Mouse (Mus musculus): ENCODE data around the gene Tns3.
A peak's percentile ranks its signal among the peaks of the same experiment; 100 is the strongest.
"Not testable (repeated sequence)": the region's sequence is repeated elsewhere in the genome, so short reads cannot be mapped to it uniquely, and the experiment has no call there.

Tns3 gene

DNA sequence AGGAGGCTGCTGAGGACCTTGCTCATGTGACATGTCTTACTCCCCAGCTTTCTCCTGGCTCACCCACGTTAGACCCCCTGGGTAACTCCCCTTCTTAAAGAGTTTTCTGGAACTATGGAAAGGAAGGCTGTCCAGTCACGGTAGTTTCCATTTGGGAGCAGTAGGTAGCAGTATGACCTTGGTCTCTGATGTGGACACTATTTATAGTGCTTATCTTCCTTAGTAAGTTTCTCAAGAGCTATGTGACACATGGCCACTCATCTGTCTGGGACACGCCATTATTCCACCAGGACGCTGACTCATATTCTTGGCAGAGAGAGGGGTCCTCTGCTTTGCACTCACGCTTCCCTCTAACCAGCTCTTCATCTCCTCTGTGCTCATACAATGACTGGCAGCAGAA is 84.5 kb downstream of the Tns3 start:
- no peak for DNase-seq (ENCODE audit: low spot score)

DNA sequence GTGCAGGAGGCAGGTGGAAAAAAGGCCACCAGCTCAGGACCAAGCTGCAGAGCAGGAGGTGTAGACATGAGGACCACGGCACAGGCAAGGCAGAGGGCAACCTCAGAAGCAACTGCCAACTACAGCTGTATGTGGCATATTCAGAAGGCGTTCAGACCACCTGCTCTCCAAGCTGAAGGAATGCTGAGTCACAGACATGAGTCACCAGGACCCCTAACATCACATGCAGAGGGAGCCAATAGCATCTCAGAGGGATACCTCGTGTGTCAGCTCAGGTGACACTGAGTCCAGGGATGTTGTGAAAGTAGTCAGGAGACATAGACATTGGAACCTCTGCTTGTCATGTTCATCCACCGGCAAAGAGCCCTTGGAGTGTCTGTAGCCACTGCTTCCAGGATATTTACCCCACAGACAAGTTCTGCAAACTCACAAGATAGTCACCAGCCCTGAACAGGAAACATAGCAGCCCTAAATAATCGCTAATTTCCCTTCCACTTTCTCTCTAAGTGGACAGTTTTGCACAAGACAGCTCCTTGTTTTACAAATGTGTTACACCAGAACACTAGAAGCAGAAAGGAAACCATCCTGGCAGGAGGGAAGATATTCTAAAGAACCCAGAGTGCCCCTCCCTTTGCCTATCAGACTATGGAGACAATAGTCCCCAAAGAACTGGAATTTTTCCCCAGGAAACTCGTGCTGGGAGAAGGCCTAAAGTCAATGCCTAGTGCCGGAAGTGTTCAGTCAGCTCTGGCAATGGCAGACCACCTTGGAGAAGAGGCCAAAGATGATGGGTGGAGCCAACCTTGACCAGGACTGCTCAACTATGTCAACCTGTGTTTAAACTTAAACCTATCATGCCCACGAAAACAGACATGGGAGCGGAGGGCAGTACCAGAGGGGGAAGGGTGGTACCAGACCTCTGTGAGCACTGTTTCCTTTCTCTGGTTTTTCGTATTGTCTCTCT is 88.8 kb downstream of the Tns3 start:
- DNase-seq (ENCODE audit: low spot score) = no peak

DNA sequence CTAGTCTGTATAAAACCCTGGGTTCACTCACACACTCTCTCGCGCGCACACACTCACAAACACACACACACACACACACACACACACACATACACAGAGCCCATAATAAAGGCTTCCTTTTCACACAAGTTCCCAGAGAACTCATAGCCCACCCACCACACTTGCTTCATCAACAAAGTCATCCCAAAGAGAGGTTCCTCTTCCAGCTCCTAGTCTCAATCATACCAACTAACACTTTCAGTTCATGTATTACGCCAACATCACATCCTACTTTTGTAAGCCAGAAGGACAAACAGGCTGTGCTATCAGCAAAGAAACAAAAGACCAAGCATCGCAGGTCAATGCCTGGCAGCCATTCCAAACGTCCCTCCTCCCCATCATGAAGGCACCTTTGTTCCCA is 89.8 kb downstream of the Tns3 start:
- DNase-seq (ENCODE audit: low spot score) = no peak

DNA sequence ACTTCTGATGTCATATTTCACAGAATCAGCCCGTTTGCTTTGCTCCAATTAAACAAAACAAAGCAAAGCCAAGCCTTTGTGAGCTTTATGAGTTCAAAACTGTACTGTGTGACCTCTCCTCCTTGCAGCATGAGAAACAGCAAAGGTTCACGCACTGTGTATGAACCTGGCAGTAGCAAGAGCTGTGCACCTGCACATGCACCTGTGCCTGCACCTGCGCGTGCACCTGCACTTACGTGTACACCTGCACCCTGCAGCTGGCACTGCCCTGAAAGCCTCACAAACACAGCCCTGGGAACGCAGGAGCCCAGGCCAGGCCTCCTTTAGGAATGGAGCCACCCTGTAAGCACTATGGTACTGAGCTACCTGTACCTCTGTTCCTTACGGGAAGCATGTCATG is 91.6 kb downstream of the Tns3 start:
- DNase-seq (ENCODE audit: low spot score) = no peak

DNA sequence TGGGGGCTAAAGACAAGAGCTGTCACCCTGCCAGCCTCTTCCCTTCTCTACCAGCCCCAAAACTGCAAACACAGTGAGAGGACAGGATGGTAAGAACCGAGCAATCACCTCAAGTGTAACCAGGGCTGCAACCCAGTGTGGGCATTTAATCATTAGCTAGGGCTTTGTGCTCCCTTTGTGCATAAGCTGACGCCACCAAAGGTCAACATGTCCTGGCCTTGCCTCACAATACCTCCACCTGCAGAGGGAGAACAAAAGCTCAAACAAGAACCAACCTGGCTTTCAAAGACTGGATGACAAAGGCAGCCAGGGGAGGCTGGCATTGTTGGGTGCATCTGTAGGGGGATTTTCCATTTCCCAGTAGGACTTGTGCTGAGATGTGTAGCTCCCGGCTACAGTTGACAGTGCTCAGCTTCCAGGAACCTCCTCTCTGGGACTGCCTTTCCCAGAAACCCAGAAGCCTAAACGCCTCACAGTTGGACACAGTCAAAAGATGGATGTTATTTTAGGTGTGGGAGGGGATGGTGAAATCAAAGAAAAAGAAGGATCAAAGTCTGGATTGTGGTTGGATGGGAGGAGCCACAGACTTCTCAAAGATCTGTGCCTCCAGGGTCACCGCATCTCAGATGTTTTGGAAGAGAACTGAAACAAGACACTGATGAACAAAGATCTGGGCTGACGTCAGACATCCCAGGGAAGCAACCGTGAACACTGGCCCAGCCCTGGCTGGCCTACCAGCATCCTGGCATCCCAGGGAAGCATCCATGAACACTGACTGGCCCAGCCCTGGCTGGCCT is 94.9 kb downstream of the Tns3 start:
- DNase-seq (ENCODE audit: low spot score) = peak; percentile 46

DNA sequence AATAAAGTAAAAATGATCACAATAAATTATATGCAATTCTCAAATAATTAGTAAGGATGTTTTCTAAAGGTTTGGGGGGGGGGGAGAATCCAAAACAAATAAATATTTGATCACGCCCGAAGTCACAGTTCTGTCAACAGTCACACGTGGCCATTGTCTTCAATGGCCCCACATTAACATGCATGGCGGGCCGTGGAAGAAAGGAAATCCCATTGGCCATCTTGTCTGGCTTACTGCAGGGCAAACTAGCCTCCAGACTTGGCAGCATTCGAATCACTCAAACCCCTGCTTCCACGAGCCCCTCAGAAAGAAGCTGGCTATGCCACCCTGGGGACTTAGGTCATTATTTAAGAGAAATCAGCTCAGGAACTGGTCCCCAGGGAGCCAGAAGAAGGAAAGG is 95.5 kb downstream of the Tns3 start:
- no peak for DNase-seq (ENCODE audit: low spot score)

DNA sequence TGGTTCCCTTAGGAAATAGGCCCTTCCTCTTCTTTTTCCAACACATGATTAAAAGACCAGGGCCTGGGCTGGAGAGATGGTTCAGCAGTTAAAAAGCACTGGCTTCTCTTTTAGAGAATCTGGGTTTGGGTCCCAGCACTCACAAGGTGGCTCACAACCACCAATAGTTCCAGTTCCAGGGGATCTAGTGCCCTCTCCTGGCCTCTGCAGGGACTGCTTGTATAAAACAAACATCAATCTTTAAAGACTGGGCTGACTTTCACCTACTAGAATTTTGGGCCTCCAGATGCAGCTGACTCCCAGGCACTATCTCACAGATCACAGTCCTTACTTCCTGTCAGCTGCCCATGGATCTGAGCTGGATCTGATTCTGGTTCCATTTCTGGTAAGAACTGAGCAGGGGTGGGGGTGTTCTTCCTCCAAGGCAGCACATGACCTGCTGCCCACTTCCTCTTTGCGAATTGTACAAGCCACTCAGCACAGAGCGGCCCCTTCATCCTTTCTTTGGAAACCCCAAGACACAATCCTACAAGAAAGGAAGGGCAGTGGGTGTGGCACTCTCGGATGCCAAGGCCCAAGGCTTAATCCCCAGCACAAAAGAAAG is 98.0 kb downstream of the Tns3 start:
- DNase-seq (ENCODE audit: low spot score) = no peak

DNA sequence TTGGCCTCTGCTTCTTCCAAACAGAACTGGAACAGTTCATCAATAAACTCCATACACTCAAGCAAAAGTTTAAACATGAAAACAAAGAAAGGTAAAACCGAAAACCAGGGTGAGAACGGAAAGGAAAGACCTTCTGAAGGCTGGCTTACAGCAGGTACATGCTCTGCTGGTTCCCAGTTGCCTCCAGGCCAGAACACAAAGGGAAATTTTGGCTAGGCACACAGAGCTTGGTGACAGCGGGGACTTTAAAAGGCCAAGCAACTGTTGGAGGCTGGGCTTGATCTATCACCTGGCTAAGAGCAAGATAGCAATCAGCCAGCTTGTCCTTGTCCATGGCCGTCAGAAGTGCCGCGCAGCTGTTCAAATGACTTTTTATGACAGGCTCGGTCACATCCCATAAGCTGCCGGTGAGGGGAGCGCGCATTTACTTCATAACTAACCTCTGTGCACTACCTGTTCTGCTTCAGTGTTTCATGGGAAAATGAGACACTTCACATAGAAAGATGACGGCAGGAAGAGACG is 105.5 kb downstream of the Tns3 start:
- DNase-seq (ENCODE audit: low spot score) = no peak

DNA sequence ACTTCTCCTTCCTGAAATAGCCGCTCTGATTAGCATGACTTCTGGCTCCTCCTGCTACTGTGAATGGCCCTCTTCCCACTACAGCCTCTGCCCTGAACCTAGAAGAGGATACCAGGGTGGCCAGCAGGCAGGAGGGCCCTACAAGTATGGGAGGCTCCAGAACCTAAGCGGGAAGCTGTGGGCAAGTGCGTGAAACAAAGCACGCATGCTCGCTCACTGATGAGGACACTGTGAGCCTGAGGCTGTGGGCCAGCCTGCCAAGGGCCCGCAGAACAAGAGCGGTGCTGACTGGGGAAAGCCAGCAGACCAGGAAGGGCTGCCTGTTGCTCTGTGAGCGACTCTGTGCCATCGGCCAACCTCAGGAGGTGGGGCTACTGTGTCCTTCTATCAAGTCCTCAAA is 106.1 kb downstream of the Tns3 start:
- no peak for DNase-seq (ENCODE audit: low spot score)

DNA sequence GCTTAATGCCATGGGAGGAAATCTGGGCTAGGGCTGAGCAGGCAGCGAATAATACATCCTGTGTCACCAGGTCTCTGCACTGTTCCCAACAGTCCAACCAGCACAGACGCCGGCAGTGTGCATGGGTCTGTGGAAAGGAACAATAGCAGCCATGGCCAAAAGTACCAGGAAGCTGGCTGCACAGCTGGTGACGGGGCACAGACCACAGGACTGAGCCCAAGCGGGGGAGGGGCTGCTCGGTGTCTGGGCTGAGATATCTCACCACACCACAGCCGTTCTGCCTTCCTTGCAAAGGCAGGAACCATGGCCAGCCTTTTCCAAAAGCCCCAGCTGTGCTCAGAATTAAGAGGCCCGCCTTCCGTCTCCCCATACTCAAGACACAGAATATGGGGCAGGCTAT is 107.3 kb downstream of the Tns3 start:
- DNase-seq (ENCODE audit: low spot score) = peak; percentile 57

DNA sequence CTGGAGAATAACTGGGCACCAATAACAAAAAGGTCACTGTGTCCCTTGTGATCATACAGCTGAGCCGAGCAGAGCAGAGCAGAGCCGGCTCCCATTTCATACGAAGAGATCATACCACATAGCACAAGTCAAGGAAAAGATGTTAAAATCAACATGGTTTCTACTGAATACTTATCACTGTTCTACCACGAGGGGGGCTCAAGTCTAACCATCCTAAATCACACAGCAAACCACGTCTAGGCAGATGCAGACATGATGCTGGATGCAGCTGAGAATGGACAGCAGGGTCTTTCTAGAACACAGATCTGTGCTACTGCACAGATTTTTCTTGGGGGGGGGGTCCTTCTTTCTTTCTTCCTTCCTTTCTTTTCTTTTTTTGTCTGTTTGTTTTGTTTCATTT is 112.6 kb downstream of the Tns3 start:
- no peak for DNase-seq (ENCODE audit: low spot score)

DNA sequence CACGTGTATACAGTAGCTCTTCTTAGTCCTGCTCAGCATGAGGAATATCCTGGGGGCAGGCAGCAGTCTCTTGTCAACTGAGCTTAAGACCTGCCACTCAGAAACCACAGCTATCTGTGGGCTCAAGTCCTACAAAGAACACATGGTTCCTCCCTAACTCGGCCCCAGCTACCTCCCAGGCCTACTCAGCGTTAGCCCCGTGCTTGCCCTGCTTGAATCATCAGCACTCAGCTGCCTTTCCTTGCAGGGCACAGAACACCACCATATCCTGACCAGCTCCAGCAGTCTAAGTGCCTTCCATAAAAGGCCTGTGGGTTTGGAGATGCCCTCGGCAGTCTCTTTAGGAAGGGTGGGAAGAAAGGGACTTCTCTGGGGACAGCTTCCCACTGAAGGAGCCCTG is 116.7 kb downstream of the Tns3 start:
- no peak for DNase-seq (ENCODE audit: low spot score)

DNA sequence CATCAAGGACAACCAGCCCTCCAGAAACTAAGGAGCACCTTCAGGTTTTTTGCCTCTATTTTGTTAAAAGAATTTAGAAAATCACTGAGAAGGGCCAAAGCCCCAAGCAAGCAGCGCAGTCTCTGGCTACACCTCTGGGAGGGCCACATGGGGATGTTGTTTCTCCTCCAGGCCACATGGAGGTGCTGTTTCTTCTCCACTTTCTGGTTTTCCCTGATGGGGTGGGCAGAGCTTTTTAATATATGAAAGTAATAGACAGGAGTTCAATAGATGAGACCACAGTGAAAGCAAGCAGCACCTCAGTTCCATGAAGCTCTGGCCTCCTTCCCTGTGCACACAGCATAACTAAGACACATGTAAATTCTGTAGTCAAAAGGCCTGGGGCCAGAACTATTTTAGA is 118.5 kb downstream of the Tns3 start:
- peak; percentile 37 for DNase-seq (ENCODE audit: low spot score)

DNA sequence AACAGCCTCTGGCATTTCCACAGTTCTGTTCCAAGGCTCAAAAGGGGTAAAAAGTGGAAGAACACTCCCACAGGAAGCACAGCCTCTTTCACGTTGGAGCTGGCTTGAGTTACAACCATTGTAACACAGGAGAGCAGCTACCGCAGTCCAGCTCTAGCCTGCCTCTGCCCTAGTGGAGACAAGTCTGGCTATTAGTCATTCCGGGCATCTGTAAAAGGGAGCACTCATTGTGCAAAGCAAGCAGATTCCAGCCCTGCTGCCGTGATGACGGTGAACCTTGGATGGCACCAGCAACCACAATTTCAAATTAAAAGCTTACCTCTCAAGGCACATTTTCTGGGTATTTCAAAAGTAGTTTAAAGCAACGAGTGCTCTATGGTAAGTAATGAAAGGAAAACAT is 120.0 kb downstream of the Tns3 start:
- DNase-seq (ENCODE audit: low spot score) = no peak

DNA sequence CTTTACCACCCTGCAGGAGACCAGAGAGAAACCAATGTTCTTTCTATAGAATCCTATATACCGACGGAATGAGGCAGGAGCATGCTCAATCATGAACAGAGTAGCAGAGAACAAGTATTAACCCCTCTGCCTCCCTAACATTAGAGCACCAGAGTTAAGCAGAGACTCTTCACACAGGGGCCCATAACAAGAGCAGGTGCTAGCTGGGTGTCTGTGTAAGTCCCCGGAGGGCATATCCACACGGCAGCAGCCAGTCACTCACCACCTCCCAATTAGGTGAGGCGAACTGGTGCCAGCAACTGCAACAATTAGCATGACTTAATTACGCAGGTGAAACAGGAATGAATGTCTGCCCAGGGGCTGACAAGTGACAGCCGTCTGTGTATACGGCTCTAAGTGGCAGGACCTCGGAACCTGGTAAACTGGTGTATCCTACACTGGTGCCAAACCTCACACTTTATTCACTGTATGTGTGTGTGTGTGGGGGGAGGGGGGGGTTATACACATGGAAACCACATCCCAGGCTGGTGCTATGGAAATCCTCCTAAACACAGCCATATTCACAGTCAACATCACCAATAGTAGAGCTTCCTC is 123.0 kb downstream of the Tns3 start:
- no peak for DNase-seq (ENCODE audit: low spot score)

DNA sequence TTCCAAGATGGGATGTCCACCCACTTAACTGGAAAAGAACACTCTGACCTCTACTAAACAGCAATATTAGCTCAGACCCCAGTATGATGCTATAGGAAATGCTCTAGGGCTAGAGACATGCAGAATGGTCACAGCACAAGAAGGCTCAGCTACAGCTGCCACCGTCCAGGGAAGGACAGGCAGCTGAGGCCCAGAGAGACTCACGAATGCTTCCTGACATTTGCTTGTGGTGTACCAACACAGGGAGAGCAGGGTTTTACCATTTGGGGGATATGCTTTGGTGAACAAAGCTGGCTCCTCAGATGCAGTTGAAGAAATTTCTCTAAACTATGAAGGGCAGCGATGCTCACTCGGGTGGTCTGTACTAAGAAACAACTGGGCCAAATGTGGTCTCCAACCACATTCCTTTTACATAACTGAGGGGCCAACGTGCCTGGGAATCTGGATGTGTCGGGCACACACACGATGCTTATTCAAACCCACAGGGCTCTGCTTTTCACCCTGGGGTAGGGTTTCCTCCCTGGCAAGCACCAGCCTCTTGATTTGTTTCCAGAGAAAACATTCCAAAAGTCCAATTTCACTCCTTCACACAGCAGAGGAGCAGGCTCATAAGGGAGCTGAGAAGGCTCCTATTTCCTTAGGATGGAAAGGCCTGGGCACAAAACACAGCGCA is 124.6 kb downstream of the Tns3 start:
- no peak for DNase-seq (ENCODE audit: low spot score)

DNA sequence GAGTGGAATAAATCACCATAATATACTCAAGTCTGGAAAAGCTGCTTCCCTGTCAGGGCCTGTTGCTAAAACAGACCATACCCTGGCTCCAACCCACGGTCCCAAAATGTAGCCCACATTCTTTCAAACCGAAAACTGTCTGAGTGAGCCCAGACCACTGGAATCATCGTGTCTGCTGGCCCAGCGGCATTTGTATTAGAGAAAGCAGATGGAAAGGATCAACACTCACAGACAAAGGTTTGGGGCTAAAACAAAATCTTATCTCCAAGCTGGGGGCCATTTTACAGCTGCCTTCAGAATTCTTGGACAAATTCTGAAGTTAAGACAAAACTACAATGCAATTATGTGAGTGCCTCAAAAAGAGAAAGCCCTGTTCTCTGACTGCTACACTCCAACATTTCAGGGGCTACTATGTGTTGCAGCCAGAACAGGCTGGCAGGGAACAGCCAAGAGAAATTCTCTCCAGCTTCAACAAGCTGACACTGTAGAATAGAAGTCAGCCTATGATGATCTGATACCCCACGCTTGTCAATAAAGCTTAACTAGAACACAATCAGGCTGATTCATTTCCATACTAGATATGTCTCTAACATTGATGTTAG is 127.2 kb downstream of the Tns3 start:
- DNase-seq (ENCODE audit: low spot score) = no peak

DNA sequence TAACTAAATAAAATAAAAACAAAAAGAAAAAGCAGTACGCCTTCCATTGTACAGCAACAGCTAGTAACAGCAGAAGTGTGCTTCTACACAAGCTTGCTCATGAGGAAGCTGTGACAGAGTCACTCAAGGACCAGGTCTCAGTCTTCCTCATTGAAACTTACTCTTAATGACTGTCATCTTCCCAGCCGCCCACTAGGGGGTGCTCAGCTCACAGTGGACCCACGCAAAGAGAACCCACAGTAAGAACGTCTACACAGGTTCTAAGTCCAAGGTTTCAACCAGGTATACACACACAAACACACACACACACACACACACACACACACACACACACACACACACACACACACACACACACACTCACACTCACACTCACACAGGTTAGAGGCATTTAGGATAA is 129.4 kb downstream of the Tns3 start:
- DNase-seq (ENCODE audit: low spot score) = peak; percentile 70

DNA sequence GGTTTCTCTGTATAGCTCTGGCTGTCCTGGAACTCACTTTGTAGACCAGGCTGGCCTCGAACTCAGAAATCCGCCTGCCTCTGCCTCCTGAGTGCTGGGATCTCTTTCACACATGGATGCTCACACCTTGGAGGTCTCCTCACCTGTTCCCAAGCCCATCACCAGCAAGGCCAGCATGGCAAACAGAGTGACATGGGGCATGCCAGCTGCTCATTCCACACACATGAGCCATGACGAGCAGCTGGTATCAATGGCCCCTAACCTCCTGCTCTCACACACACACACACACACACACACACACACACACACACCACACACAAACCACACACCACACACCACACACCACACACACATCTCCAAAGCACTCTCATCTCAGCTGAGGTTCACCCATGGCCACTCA is 131.6 kb downstream of the Tns3 start:
- DNase-seq (ENCODE audit: low spot score) = not testable (repeated sequence)

DNA sequence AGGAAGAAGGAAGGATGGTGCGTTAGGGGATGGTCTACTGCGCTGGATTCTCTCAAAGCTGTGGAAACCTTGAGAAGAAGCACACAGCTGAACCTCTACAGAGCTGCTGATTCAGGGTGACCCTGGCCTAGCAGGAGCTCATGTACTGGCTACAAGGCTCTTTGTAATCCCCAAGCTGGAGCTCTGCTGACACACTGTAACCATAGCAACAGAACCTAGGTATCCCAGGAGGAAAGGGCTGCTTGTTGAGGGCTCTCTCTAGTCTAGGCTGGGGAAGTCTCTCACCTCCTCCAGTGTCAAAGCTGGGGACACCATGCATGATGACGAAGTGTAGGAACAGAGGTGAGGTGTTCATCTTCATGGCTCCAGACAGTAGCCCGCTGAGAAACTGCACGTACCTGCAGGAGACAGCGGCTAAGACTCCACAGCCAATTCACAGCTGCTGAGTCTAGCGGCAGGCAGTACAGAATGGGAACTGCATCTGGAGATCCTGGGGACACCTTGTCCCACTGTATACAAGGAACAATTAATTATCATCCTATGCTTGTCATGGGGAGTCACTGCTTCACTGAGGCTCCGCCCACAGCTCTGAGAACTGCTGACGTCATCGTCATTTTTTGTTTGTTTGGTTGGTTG is 132.1 kb downstream of the Tns3 start:
- DNase-seq (ENCODE audit: low spot score) = no peak

DNA sequence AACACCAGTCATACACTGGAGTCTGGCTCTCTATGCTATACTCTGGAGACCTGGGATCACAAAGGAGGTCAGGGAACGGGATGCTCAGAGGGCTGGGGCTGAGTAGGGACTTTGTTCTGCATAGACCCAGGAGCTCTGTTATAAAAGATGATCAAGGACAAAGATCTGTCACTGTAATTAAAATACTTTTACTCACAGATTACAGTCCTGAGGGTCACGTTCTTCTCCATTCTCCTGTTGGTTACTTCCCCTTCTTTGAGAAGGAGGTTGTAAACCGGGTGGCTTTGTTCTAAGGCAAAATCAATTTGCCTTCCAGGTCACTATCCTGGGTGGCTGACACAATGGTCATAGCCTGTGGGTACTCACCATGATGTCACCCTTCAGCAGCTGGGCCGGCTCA is 133.8 kb downstream of the Tns3 start:
- no peak for DNase-seq (ENCODE audit: low spot score)
